Mouse (Mus musculus) CD4-positive helper T cell, adult 2 months (primary cell): ENCODE results near the gene Med15.
"Not testable (repeated sequence)": the region's sequence is repeated elsewhere in the genome, so short reads cannot be mapped to it uniquely, and the experiment has no call there.

Experiments
- DNase-seq: peaks from one replicate; pipeline ENCODE4 v3.0.0-alpha.2; 2012; ENCODE audit warnings: low read depth, missing footprints, low spot score

Gene Med15

DNA sequence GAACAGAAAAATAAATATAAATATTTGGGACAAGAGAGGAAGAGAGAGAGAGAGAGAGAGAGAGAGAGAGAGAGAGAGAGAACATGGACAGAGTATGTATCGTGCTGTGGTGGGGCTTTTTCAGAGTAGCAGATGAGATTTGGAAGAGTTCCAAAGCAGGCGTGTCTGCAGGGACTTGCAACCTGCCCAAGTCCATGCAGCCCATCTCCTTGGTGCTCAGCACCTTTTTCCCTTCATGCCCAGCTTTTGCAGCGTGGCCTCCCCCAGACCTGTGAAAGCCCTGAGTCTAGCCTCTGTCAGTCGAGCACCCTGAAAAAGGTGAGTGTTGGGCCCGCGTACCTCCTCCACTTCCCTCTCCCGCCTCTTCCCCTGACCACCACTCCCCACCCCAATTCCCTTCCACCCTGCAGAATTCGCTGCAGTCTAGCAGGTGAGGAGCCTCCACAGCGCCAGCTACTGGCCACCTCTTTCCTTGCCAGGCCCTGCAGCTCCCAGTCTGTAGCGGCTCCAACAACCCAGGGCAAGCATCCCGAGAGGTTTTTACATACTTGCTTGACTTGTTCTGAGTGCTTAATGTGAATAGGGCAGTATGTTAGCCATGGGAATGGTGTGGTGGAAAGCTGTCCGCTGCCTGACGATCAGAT is 114.6 kb downstream of the Med15 start:
- peak; percentile 53 for DNase-seq

DNA sequence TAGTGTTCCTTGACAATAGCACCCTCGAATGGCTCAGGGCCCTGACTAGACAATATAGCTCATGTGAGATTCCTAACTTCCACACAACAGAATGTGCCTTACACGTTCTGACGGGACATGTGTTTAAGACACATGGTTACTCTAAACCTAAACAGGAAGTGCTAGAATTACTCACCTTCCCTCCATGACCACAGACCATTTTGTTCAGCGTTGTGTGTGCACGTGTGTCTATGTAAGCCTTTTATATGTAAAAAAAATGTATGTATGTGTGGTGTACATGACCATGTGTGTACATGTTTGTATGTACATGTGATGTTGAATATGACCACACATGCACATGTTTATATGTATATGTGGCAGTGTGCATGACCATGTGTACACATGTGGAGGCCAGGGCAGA is 116.5 kb downstream of the Med15 start:
- DNase-seq, result no peak

DNA sequence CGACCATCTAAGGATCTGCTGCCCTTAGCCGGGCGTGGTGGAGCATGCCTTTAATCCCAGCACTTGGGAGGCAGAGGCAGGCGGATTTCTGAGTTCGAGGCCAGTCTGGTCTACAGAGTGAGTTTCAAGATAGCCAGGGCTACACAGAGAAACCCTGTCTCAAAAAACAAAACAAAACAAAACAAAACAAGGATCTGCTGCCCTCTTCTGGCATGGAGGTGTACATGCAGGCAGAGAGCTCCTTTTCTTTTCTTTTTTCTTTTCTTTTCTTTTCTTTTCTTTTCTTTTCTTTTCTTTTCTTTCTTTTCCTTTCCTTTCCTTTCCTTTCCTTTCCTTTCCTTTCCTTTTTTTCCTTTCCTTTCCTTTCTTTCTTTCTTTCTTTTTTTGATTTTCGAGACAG is 118.0 kb downstream of the Med15 start:
- not testable (repeated sequence) for DNase-seq

DNA sequence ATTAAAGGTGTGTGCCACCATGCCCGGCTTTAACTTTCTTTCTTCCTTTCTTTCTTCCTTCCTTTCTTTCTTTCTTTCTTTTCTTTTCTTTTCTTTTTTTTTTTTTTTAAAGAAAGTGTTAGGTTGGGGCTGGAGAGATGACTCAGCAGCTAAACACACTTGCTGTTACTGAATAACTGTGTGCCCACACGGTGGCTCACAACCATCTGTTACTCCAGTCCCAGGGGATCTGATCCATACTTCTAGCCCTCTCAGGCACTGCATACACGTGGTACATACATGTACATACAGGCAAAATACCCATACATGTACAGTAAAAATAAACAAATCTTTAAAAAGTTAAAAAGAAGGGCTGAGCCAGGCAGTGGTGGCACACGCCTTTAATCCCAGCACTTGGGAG is 121.3 kb downstream of the Med15 start:
- no peak for DNase-seq

DNA sequence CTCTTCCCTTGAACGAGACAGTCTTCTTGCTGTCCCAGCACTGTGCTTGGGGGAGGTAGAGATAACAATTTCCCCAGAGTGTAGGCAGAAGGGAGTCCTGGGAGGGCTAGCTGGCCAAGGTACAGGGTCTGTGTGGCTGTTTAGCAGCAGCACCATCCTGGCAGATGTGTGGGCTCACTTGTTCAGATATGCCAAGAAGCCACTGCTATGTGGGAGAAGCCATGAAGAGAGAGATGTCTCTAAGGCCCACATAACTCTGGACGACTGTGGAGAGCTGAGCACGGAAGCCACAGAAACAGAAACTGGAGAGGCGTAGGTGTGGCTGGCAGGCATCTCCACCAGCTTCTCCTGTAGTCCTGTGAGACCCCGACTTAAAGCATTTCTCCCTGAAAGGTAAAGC is 127.0 kb downstream of the Med15 start:
- DNase-seq, result no peak

DNA sequence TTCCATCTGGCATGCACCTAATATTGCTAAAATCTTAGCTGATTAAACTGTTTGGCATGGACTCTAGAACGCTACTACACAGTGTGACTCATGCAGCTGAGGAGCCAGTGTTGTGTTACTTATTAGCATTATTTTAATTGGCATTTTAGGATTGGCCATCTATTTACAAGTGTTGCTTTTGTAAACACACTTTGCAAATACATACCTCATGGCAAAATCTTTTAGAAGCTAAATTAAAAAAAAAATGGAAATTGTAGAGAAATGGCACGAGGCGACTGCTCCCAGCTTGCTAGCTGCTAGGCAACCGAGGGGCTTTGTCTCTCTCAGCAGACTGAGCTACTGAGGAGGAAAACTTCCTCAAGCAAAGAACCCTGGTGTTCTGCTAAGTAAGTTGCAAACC is 127.8 kb downstream of the Med15 start:
- no peak for DNase-seq
